Mouse (Mus musculus): ENCODE results near the gene Il6ra. TPM values are rescaled to one million over a fixed set of nuclear protein-coding genes. Genes with fewer than 3 reads are reported as not detected.
A peak's percentile ranks its signal among the peaks of the same experiment; 100 is the strongest.

Gene Il6ra
- polyA plus RNA-seq, 1 experiment from 2014 or later: 0.84 TPM

- Histone ChIP-seq H3K27me3 (ENCODE audit: insufficient read depth, low read length) (no peaks in the 10 kb centered on the region), H3K4me1 (ENCODE audit: insufficient read depth, low read length) (peaks cover 19% of the 10 kb centered on the region; the same call in 1 of the 2 replicates), H3K36me3 (ENCODE audit: insufficient read depth, low read length) (peaks cover 4% of the 10 kb centered on the region; the same call in 1 of the 2 replicates), H3K27ac (ENCODE audit: low read length) (no peak overlapping the region), H3K9ac (replicated peaks; ENCODE audit: low read length) (no peak overlapping the region), H3K4me2 (replicated peaks; ENCODE audit: low read depth, low read length) (no peak overlapping the region), H3K9me3 (ENCODE audit: low read length) (no peaks in the 10 kb centered on the region), H3K4me3 (ENCODE audit: low read length) (no peak overlapping the region)
- ATAC-seq (ENCODE audit: low FRiP score, low TSS enrichment): no peak
- 72% methylated on average over 8 of the region's 8 CpGs for WGBS
These were observed 50.7 kb downstream of the Il6ra start for GRCm38 (mm10) chr3:89862182-89862761.

GRCm38 (mm10) chr3:89861070-89861469 is 51.9 kb downstream of the Il6ra start:
- no peak overlapping the region for H3K4me3 ChIP-seq (ENCODE audit: low read length)
- no peak for ATAC-seq (ENCODE audit: low FRiP score, low TSS enrichment)
- H3K4me2 ChIP-seq (replicated peaks; ENCODE audit: low read depth, low read length): no peak overlapping the region
- H3K4me1 ChIP-seq (ENCODE audit: insufficient read depth, low read length): peaks cover 19% of the 10 kb centered on the region; the same call in 1 of the 2 replicates
- WGBS: 20% methylated on average over 4 of the region's 4 CpGs
- no peaks in the 10 kb centered on the region for H3K27me3 ChIP-seq (ENCODE audit: insufficient read depth, low read length)
- H3K36me3 ChIP-seq (ENCODE audit: insufficient read depth, low read length): peaks cover 5% of the 10 kb centered on the region; the same call in 1 of the 2 replicates
- no peak overlapping the region for H3K9ac ChIP-seq (replicated peaks; ENCODE audit: low read length)
- no peak overlapping the region for H3K27ac ChIP-seq (ENCODE audit: low read length)
- no peaks in the 10 kb centered on the region for H3K9me3 ChIP-seq (ENCODE audit: low read length)

GRCm38 (mm10) chr3:89860343-89860742 is 52.7 kb downstream of the Il6ra start:
- ATAC-seq (ENCODE audit: low FRiP score, low TSS enrichment): no peak

GRCm38 (mm10) chr3:89859936-89860335 is 53.1 kb downstream of the Il6ra start:
- Histone ChIP-seq H3K4me2 (replicated peaks; ENCODE audit: low read depth, low read length) (no peak overlapping the region), H3K9me3 (ENCODE audit: low read length) (no peaks in the 10 kb centered on the region), H3K27ac (ENCODE audit: low read length) (no peak overlapping the region), H3K36me3 (ENCODE audit: insufficient read depth, low read length) (peaks cover 5% of the 10 kb centered on the region; the same call in 1 of the 2 replicates), H3K4me1 (ENCODE audit: insufficient read depth, low read length) (peaks cover 14% of the 10 kb centered on the region; the same call in 1 of the 2 replicates), H3K27me3 (ENCODE audit: insufficient read depth, low read length) (no peaks in the 10 kb centered on the region), H3K9ac (replicated peaks; ENCODE audit: low read length) (no peak overlapping the region), H3K4me3 (ENCODE audit: low read length) (no peak overlapping the region)
- no peak for ATAC-seq (ENCODE audit: low FRiP score, low TSS enrichment)
- 61% methylated on average over 3 of the region's 3 CpGs for WGBS

More at GRCm38 (mm10) chr3:89860343-89860742, 52.7 kb downstream of the Il6ra start:
- H3K9ac ChIP-seq (replicated peaks; ENCODE audit: low read length): no peak overlapping the region
- H3K27me3 ChIP-seq (ENCODE audit: insufficient read depth, low read length): no peaks in the 10 kb centered on the region
- H3K4me1 ChIP-seq (ENCODE audit: insufficient read depth, low read length): peaks cover 18% of the 10 kb centered on the region; the same call in 1 of the 2 replicates
- no peak overlapping the region for H3K4me3 ChIP-seq (ENCODE audit: low read length)
- WGBS: 70% methylated on average over 3 of the region's 3 CpGs
- no peak overlapping the region for H3K4me2 ChIP-seq (replicated peaks; ENCODE audit: low read depth, low read length)
- no peak overlapping the region for H3K27ac ChIP-seq (ENCODE audit: low read length)
- peaks cover 5% of the 10 kb centered on the region; the same call in 1 of the 2 replicates for H3K36me3 ChIP-seq (ENCODE audit: insufficient read depth, low read length)
- H3K9me3 ChIP-seq (ENCODE audit: low read length): no peaks in the 10 kb centered on the region

GRCm38 (mm10) chr3:89858888-89859287 is 54.1 kb downstream of the Il6ra start:
- peak; percentile 27; the same call in 1 of the 2 replicates for ATAC-seq (ENCODE audit: low FRiP score, low TSS enrichment)
- Histone ChIP-seq H3K4me3 (ENCODE audit: low read length) (no peak overlapping the region), H3K36me3 (ENCODE audit: insufficient read depth, low read length) (peaks cover 5% of the 10 kb centered on the region; the same call in 1 of the 2 replicates), H3K27ac (ENCODE audit: low read length) (no peak overlapping the region), H3K9ac (replicated peaks; ENCODE audit: low read length) (no peak overlapping the region), H3K27me3 (ENCODE audit: insufficient read depth, low read length) (no peaks in the 10 kb centered on the region), H3K9me3 (ENCODE audit: low read length) (no peaks in the 10 kb centered on the region), H3K4me2 (replicated peaks; ENCODE audit: low read depth, low read length) (no peak overlapping the region), H3K4me1 (ENCODE audit: insufficient read depth, low read length) (peaks cover 12% of the 10 kb centered on the region; the same call in 1 of the 2 replicates)
- WGBS: 68% methylated on average over 8 of the region's 8 CpGs

DNA sequence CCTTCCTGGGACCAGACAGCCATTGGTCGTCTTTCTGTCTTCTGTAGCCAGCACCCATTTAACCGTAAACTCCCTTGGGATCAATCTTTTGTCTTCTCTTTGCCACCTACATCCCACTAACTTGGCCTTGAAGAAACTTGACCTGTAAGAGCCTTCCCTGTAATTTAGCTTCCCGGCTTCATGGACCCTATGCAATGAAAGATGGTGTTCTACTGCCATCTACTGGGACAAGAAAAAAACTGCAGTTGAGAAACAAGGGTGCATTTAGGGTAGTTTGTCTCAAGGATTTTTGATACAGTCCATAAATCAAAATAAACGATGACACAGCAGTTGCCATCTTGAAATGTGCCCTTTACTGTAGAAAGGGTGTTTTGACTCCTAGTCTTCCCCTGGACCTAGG is 54.9 kb downstream of the Il6ra start:
- no peak overlapping the region for H3K9ac ChIP-seq (replicated peaks; ENCODE audit: low read length)
- H3K27me3 ChIP-seq (ENCODE audit: insufficient read depth, low read length): no peaks in the 10 kb centered on the region
- WGBS: 6% methylated on average over 4 of the region's 4 CpGs
- no peak overlapping the region for H3K4me2 ChIP-seq (replicated peaks; ENCODE audit: low read depth, low read length)
- no peak overlapping the region for H3K4me3 ChIP-seq (ENCODE audit: low read length)
- H3K9me3 ChIP-seq (ENCODE audit: low read length): no peaks in the 10 kb centered on the region
- ATAC-seq (ENCODE audit: low FRiP score, low TSS enrichment): no peak
- H3K36me3 ChIP-seq (ENCODE audit: insufficient read depth, low read length): peaks cover 5% of the 10 kb centered on the region; the same call in 1 of the 2 replicates
- H3K4me1 ChIP-seq (ENCODE audit: insufficient read depth, low read length): peaks cover 6% of the 10 kb centered on the region; the same call in 1 of the 2 replicates
- no peak overlapping the region for H3K27ac ChIP-seq (ENCODE audit: low read length)

GRCm38 (mm10) chr3:89857353-89857752 is 55.6 kb downstream of the Il6ra start:
- Histone ChIP-seq H3K36me3 (ENCODE audit: insufficient read depth, low read length) (peaks cover 5% of the 10 kb centered on the region; the same call in 1 of the 2 replicates), H3K27ac (ENCODE audit: low read length) (no peak overlapping the region)
- 84% methylated on average over 3 of the region's 3 CpGs for WGBS

GRCm38 (mm10) chr3:89853752-89854151 is 59.2 kb downstream of the Il6ra start:
- Histone ChIP-seq H3K36me3 (ENCODE audit: insufficient read depth, low read length) (peaks cover 5% of the 10 kb centered on the region; the same call in 1 of the 2 replicates), H3K4me1 (ENCODE audit: insufficient read depth, low read length) (no peaks in the 10 kb centered on the region), H3K27ac (ENCODE audit: low read length) (peak overlapping the region; percentile 71), H3K27me3 (ENCODE audit: insufficient read depth, low read length) (no peaks in the 10 kb centered on the region), H3K4me2 (replicated peaks; ENCODE audit: low read depth, low read length) (no peak overlapping the region), H3K9ac (replicated peaks; ENCODE audit: low read length) (no peak overlapping the region), H3K9me3 (ENCODE audit: low read length) (no peaks in the 10 kb centered on the region), H3K4me3 (ENCODE audit: low read length) (no peak overlapping the region)
- no peak for ATAC-seq (ENCODE audit: low FRiP score, low TSS enrichment)
- 66% methylated on average over 5 of the region's 5 CpGs for WGBS

More at GRCm38 (mm10) chr3:89857353-89857752, 55.6 kb downstream of the Il6ra start:
- no peaks in the 10 kb centered on the region for H3K27me3 ChIP-seq (ENCODE audit: insufficient read depth, low read length)
- no peak overlapping the region for H3K4me2 ChIP-seq (replicated peaks; ENCODE audit: low read depth, low read length)
- ATAC-seq (ENCODE audit: low FRiP score, low TSS enrichment): no peak
- no peak overlapping the region for H3K4me3 ChIP-seq (ENCODE audit: low read length)
- no peaks in the 10 kb centered on the region for H3K9me3 ChIP-seq (ENCODE audit: low read length)
- peaks cover 6% of the 10 kb centered on the region; the same call in 1 of the 2 replicates for H3K4me1 ChIP-seq (ENCODE audit: insufficient read depth, low read length)
- H3K9ac ChIP-seq (replicated peaks; ENCODE audit: low read length): no peak overlapping the region

- H3K9me3 ChIP-seq (ENCODE audit: low read length): no peaks in the 10 kb centered on the region
- H3K36me3 ChIP-seq (ENCODE audit: insufficient read depth, low read length): no peaks in the 10 kb centered on the region
- peak overlapping the region; percentile 75 for H3K27ac ChIP-seq (ENCODE audit: low read length)
- peaks cover 2% of the 10 kb centered on the region; the same call in 1 of the 2 replicates for H3K4me1 ChIP-seq (ENCODE audit: insufficient read depth, low read length)
- ATAC-seq (ENCODE audit: low FRiP score, low TSS enrichment): no peak
- WGBS: 69% methylated on average over 6 of the region's 6 CpGs
- H3K9ac ChIP-seq (replicated peaks; ENCODE audit: low read length): no peak overlapping the region
- no peak overlapping the region for H3K4me2 ChIP-seq (replicated peaks; ENCODE audit: low read depth, low read length)
- no peaks in the 10 kb centered on the region for H3K27me3 ChIP-seq (ENCODE audit: insufficient read depth, low read length)
- H3K4me3 ChIP-seq (ENCODE audit: low read length): no peak overlapping the region
These were observed 64.9 kb downstream of the Il6ra start for GRCm38 (mm10) chr3:89848083-89848482.

DNA sequence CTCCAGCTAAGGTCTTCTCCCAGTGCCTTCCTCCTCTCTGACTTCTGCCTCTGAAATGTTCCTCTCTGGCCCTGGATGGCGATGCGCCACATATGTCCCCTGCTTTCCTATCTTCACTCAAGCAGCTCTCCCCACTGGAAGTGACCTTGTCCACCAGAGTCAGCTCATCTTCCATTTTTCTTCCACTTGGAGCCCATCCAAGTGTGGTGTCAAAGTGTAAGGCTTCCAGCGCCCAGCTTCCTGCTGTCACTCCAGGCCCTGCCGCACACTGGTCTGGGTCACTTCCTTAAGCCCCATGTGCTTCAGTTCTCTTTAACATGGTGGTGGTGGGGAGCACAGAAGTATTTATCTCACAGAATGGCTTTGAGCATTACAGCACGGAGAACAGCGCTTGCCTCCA is 65.4 kb downstream of the Il6ra start:
- Histone ChIP-seq H3K36me3 (ENCODE audit: insufficient read depth, low read length) (no peaks in the 10 kb centered on the region), H3K4me1 (ENCODE audit: insufficient read depth, low read length) (peaks cover 3% of the 10 kb centered on the region; the same call in 1 of the 2 replicates), H3K4me2 (replicated peaks; ENCODE audit: low read depth, low read length) (no peak overlapping the region), H3K4me3 (ENCODE audit: low read length) (no peak overlapping the region), H3K27me3 (ENCODE audit: insufficient read depth, low read length) (no peaks in the 10 kb centered on the region), H3K9me3 (ENCODE audit: low read length) (no peaks in the 10 kb centered on the region), H3K9ac (replicated peaks; ENCODE audit: low read length) (no peak overlapping the region), H3K27ac (ENCODE audit: low read length) (peak overlapping the region; percentile 75)
- WGBS: 52% methylated on average over 6 of the region's 6 CpGs
- ATAC-seq (ENCODE audit: low FRiP score, low TSS enrichment): 0 out of 2 replicates have a peak, but pooled peaks have one; percentile 58

All from kidney, embryonic 16.5 days (tissue).